Mouse (Mus musculus) heart, adult 9 months (tissue): ENCODE measurements around the gene Cped1.
"Not testable (repeated sequence)": the region's sequence is repeated elsewhere in the genome, so short reads cannot be mapped to it uniquely, and the experiment has no call there.

ENCODE experiments used
- DNase-seq, 2 experiments: peaks; one replicate each; pipeline ENCODE4 v3.0.0; 2022; ENCODE audit warnings: low spot score in 2 of 2

The Cped1 gene

GRCm38 (mm10) chr6:22224351-22224750 is 238.6 kb downstream of the Cped1 start:
- DNase-seq = no peak

DNA sequence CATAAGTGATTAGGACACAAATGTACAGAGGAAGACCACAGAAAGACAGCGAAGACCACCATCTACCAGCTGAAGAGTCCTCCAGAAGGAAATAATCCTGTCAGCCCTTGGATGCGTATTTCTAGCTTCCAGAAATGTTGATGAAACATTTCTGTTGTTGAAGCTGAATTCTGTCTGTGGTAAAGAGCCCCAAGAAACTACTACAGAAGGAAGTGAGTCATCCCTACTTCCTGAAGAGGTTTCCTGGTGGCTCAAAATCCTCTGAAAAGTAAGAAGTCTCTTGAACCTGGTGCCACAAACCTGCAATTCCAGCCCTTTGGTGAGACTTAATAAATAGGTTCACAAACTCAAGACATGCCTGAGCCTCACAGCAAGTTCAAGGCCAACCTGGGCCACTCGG is 245.5 kb downstream of the Cped1 start:
- no peak for DNase-seq

GRCm38 (mm10) chr6:22233517-22233916 is 247.8 kb downstream of the Cped1 start:
- DNase-seq = peak in 1 of 2 experiments; percentile 29

DNA sequence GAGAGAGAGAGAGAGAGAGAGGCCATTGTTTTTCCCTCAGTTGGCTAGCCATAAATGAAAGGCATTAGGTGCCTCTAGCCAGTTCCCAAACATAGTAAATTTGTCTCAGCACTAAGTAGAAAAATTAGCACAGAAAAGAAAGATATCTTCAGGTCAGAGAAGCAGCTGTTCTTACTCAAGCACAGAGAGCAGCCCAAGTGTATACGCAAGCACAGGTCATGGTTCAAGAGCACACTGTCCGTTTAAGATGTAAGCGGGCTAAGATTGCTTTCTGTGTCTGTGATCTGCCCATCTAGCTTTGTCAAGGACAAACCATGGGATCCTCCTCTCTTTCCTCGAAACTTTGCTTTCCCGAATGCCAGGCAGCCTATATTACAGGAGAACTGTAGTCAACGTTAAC is 249.4 kb downstream of the Cped1 start:
- no peak for DNase-seq

DNA sequence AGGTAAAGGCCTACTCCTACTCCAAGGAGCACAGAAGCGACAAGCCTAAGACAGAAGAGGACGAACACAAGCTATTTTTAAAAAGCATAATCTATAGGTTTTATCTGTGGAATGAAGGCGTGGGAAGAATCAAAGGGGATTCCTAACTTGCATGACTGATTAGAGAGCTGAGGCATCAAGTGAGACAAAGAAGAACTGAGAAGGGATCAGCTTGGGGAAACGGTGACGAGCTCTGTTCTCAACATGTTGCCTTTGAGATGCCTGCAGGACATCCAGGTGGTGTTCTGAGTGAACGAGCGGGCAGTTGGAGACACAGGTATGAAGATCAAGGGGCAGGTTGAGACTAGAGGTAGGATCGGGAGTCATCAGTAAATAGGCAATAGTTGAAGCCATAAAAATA is 257.6 kb downstream of the Cped1 start:
- no peak for DNase-seq

DNA sequence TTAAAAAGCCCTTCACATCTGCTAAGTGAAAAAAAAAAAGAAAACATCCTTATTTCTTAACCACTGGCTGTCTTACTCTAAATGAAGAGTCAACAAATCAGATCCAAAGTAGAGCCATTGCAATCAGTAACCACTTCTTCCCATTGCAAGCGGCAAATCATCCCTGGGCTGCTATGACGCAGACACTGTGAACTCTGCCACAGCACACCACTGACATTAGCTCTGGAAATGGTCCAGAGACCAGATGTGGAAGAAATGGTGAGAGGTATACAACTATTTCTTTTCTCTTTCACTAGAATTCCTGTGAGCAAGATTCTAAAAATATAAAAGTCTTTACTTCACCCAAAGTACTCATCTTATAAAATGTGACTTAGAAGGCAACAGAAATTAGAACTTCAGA is 261.0 kb downstream of the Cped1 start:
- DNase-seq = no peak

GRCm38 (mm10) chr6:22258784-22259183 is 273.1 kb downstream of the Cped1 start:
- no peak for DNase-seq

GRCm38 (mm10) chr6:22262519-22262918 is 276.8 kb downstream of the Cped1 start:
- DNase-seq = no peak

DNA sequence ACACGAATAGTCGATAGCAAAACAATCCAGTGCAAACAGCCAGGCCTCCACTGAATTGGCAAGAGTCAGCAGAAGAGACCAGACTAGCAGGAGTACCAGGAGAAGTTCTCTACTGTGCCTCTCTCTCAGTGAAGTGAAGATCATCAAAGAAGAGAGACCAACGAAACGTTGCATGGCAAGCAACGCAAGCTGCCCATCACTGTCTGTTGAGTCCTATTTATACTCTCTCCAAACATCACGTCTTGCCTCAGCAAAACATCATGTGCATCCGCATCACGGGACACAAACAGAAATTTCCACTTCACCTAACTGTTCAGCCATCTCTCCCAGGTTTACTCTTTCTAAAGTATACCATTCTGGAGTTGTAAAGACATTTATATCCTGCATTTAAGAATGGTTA is 278.4 kb downstream of the Cped1 start:
- not testable (repeated sequence) for DNase-seq

DNA sequence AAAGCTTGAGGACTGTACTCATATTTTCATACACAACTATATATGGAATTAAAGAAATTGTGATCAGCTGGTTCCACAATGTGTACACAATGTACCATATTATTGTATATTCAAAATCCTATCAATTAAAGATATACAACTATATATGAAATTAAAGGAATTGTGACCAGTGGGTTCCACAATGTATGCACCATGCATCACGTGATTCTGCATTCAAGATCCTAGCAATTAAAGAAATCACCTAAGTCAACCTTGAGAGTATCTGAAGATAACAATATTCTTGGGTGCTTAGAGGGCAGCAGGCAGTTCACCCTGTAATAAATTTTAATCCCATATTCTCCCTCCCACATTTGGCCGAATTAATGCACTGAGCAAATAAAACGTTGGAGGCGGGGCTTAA is 280.3 kb downstream of the Cped1 start:
- DNase-seq = no peak

DNA sequence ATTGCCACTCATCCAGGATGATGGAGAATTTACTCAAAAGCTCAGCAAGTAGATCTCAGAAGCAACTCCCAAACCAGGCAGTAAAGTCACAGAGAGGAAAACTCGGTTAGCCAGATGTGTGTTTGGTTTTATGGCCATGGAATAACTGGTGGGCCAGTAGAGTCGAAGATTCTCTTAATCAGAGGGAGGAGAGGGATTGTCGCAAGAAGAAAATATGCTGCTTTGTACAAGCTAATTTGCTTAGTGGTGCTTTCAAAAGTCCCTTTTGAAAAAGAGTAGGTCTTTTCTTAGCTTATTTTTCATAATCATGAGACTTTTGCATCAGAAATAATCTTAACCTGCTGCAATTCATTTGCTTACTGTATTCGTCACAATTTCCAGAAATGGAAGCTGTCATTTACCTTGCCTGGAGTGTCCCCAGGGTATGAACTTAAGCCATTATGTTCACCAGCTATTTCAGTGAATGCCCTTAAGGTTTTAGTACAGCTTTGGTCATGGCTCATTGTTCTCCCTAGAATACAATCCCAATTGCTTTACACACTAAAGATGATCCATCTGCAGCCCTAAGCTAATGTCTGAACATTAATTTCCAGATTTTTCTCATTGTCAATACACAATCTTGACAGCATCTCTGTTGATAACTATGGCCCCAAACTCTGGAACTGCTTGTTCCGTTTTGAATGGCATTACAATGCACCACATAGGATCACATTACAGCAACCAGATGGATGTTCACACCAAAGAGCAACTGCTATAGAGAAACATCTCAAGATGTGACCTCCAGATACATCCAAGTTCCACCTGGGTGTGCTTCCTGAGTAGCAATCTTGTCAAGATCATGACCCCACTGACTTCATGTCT is 282.3 kb downstream of the Cped1 start:
- no peak for DNase-seq

DNA sequence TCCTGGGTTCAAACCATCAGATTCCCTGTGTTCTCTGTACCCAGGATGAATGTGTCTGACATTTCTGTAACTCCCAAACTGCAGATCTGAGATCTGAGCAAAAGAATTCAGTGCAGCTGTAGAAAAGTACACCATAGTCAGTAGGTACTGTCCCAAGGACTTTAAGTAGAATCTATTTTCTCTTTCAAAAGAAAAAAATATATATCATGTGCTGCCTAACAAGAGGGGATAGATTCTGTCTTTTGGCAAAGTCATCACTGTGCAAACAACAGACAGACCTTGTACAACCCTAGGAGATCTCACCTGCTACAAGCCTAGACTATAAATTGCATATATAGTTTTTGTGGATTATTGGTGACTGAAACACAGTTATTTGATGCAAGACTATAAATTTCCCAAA is 283.0 kb downstream of the Cped1 start:
- no peak for DNase-seq

DNA sequence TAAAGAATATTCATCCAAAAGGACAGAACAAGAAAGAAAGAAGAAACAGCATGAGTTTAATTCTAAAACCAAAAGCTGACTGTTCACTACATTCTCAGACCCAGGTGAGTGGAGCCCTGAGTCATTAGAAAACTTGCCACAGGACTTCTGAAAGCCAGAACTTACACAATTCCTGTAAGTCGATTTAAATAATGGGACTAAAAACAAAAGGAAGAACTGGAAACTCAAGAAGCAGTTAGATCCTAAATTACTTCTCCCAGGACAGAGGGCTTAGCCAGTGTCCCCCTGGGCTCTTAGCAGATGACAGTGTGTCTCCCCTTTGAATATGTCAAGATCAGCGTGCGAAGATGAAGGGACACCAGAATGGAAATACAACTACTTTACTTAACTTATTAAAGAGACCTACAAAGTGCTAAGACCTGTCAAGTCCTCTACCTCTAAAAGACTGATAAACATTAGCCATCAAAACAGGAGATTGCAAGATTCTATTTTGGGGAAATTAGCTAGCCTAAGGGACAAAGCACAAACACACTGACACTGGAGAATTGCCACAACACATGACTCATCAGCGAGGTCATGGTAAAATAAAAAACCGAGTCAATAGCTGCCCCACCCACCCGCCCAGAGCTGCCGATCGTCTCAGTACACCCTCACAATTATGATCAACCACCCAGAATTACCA is 284.3 kb downstream of the Cped1 start:
- peak; percentile 34 to 50 for DNase-seq

- no peak for DNase-seq
Measured at GRCm38 (mm10) chr6:22277941-22278340, 292.2 kb downstream of the Cped1 start.

GRCm38 (mm10) chr6:22280217-22280861 is 294.6 kb downstream of the Cped1 start:
- DNase-seq = peak; percentile 34 to 62

DNA sequence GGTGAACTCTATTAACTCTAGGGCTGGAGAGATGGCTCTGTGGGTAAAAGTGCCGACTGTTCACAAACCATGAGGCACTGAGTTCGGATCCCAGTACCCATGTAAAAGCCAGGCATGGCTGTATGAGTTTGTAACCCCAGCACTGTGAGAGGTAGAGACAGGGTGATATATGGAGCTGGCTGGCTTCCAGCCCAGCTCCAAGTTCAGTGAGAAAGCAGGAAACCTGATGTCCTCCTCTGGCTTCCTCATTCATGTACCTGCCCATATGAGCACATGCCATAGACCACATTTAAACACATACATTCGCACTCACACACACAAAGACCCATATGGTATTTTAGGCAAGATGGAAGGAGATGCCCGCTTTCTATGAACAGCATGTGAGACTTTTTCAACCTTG is 296.7 kb downstream of the Cped1 start:
- DNase-seq = no peak

DNA sequence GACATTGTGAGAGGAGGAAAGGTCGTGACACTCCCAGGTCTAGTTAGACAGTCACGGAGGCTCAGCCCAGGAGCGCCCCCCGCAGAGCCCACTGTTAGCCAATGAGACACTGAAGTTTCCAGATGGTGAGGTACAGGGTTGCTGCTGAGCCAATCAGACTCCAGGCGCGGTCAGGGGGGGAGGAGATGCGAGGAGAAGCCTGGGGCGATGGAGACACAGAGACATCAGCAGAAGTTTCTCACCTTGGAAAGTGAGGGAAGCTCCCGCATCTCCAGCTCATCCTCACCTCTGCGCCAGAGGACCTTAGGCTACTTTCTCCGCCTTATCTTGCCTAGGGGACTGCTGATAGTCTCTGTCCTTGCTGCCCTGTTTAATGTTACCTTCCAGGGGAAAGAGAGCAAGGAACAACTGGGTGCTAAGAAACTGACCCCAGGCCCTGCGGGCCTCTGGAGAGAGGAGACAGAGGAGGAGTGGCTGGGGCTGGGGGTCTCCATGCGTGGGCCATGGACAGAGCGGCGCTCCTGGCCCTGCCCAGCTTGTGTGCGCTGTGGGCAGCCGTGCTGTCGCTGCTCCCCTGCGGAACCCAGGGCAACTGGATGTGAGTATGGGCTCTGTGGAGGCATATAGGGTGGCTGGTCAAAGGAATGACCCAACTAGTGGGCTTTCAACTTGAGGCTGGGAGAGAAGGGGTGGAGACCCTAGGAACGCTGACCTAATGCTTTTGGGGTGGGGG is 302.5 kb downstream of the Cped1 start, which contains the start of gene Wnt16:
TSS of gene Wnt16 (plus strand) at position 224 of the 733 bp plus-strand sequence.
- DNase-seq = no peak

DNA sequence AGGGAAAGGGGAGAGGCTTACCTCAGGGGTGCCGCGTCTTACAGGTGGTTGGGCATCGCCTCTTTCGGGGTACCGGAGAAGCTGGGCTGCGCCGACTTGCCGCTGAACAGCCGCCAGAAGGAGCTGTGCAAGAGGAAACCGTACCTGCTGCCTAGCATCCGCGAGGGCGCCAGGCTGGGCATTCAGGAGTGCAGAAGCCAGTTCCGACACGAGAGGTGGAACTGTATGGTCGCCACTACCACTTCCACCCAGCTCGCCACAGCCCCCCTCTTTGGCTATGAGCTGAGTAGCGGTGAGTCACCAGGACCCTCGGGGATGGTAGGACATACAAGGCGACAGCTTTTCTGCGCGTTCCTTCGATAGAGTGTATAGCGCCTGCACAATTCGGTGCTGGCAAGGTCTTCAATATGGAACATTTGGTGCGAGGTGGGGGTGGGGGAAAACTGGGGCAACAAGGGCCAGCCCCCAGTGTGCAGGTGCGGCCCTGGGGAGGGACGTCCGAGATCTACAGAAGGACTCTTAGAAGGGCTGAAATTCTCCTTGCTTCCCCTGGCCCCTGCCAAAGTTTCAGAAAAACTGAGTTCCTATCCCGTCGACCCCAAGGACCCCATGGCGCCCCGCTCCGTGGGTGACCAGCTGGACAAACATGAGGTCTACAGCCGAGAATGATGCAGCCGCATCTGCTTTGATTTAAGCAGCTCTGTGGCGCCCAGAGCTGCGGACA is 303.2 kb downstream of the Cped1 start:
- DNase-seq = no peak

- no peak for DNase-seq
Measured at GRCm38 (mm10) chr6:22289461-22290021, 303.8 kb downstream of the Cped1 start.

DNA sequence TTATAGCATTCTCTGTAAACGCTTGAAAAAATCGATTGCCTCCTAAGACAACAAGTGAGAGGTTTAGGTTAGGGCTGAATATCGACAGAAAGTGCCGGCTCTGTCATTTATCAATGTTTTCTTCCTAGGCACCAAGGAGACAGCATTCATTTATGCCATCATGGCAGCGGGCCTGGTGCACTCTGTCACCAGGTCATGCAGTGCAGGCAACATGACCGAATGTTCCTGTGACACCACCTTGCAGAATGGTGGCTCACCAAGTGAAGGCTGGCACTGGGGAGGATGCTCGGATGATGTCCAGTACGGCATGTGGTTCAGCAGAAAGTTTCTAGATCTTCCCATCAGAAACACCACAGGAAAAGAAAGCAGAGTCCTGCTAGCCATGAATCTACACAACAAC is 305.1 kb downstream of the Cped1 start:
- no peak for DNase-seq

DNA sequence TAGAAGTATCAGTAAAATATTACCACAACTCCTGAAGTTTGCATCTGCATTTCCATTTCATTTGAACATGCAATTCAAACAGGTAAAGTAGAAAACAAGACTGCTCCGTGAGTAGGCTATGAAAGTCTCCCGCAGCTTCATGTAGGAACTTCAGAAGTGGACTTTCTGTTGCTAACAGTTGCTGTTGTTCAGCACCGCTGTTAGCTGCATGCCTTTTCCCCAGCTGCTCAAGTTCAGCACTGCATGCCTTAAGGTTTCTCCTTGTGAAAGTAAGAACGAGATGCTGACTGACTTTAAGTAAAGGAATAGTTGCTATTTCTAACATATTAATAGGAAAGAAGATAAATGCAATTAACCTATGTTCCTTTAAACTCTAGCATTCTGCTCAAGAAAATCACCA is 306.3 kb downstream of the Cped1 start:
- DNase-seq = no peak
